Mouse (Mus musculus) limb, embryonic 10.5 days (tissue): Measurements from ENCODE around the gene Ado. TPM values are rescaled to one million over a fixed set of nuclear protein-coding genes. Genes with fewer than 3 reads are reported as not detected.

Source experiments
- polyA plus RNA-seq: library from polyadenylated mRNA; unstranded; fragments of >200 nt; fragmentation: Nextera tagmentation; extraction: Ambion mirVana; gene quantifications from 2 replicates; pipeline ENCODE4 v1.2.1, GENCODE M21; 2016

Gene Ado
- polyA plus RNA-seq, 1 experiment from 2014 or later = 82.2 TPM

Other genes starting within 250 kb of the Ado start
- 0.05 TPM in 1 of 2 replicates, not detected in the other for gene Egr2, start 13.5 kb downstream of the Ado start, polyA plus RNA-seq